Mouse (Mus musculus) thymus, adult 2 months (tissue): ENCODE data around the gene Rph3al. TPM values are rescaled to one million over a fixed set of nuclear protein-coding genes. Genes with fewer than 3 reads are reported as not detected.

Source experiments
- DNase-seq: peaks from one replicate; pipeline ENCODE4 v3.0.0; 2021
- H3K27ac ChIP-seq: fragments of 200-500 bp; 2 replicates; pipeline ENCODE4 v1.5.1; 2012; ENCODE audit warnings: low read length, control low read depth; ENCODE audit not compliant: control insufficient read depth, insufficient read depth
- H3K27me3 ChIP-seq: fragments of 200-500 bp; 2 replicates; pipeline ENCODE4 v1.6.1; 2012; ENCODE audit warnings: mild to moderate bottlenecking, low read length, moderate library complexity, mixed read lengths; ENCODE audit not compliant: control insufficient read depth, insufficient read depth
- H3K36me3 ChIP-seq: fragments of 200-500 bp; 2 replicates; pipeline ENCODE4 v1.6.1; 2012; ENCODE audit warnings: mild to moderate bottlenecking, low read length, moderate library complexity; ENCODE audit not compliant: control insufficient read depth, insufficient read depth
- H3K4me1 ChIP-seq: fragments of 200-500 bp; replicated peaks from 2 replicates; pipeline ENCODE4 v1.6.1; 2012; ENCODE audit warnings: low read length; ENCODE audit not compliant: control insufficient read depth, insufficient read depth
- H3K4me3 ChIP-seq: fragments of 200-500 bp; 2 replicates; pipeline ENCODE4 v1.5.1; 2012; ENCODE audit warnings: mild to moderate bottlenecking, low read length, control low read depth, moderate library complexity; ENCODE audit not compliant: control insufficient read depth, insufficient read depth
- CTCF ChIP-seq: fragments of 200-500 bp; IDR thresholded peaks from 2 replicates; pipeline ENCODE4 v1.5.1; 2012; ENCODE audit warnings: mild to moderate bottlenecking, control low read depth, low read length, moderate library complexity, borderline replicate concordance; ENCODE audit not compliant: control insufficient read depth, poor library complexity, insufficient read depth; ENCODE audit errors: extremely low read depth
- POLR2A ChIP-seq: fragments of 200-500 bp; IDR thresholded peaks from 2 replicates; pipeline ENCODE4 v1.6.1; 2012; ENCODE audit warnings: mild to moderate bottlenecking, low read length, control low read depth, moderate library complexity; ENCODE audit not compliant: control insufficient read depth, poor library complexity, insufficient read depth; ENCODE audit errors: extremely low read depth
- WGBS: fragments of 180-500 bp; shearing (Covaris S2); methylation state at CpG from one replicate; pipeline ENCODE4 v1.1.7; 2018; 5-methylcytosine and 5-hydroxymethylcytosine counted together
- polyA plus RNA-seq: library from polyadenylated mRNA; depleted of rRNA; stranded (reverse); fragments of >200 nt; gene quantifications from 2 replicates; pipeline ENCODE4 v1.2.3, GENCODE M21; 2012

Gene Rph3al
- polyA plus RNA-seq, 1 experiment = 7.6 TPM

DNA sequence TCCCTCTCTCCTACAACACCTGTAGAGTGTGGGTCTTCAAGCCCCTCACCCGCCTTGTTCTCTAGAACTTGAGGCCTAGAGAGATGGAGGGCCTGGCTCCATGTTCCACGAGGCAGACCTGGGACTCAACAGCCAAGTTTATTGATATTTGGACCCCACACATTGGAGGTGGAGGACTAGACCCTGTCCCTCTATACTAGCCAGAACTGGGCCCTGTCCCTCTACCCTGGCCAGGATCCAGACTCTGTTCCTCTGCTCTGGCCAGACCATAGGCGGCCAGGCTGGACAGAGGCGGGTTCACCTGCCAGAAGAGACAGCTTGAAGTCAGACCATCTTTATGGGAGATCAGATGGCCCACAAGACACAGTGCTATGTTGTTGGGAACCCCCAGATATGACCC is 136.9 kb downstream of the Rph3al start:
- no peaks in the 10 kb centered on the region; the same call in 1 of the 2 replicates for H3K27me3 ChIP-seq

DNA sequence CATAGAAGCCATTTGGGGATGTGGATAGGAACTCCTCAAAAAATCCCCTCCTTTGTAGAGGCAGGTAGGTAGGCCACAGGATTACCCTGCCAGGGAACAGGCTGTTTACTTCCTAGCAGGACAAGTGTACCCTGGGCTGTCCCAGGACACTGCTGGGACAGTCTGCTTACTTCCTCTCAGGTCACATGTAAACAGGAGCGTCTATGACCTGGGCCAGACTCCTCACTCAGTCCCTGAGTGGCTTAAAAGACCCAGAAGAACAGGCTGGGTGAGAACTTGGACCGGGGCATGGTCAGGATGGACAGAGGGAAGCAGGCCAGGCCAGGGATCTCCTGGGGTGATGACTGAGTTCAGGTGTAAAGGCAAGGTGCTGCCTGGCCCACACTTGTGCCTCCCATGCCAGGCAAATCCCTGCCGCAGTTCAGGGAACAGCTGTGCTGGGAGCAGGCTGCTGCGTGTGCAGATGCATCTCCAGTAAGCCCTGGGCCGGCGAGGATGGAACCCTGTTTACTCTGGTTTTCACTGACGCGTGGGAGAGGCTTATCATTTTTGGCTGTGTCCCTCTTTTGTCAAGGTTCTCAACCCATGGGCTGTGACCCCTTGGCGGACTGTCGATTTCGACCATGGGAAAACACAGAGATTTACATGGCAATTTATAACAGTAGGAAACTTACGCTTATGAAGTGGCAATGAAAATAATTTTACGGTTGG is 141.5 kb downstream of the Rph3al start:
- H3K4me1 ChIP-seq = peaks cover 4% of the 10 kb centered on the region
- H3K27ac ChIP-seq = no peak overlapping the region
- no peak for DNase-seq
- H3K27me3 ChIP-seq = peaks cover 21% of the 10 kb centered on the region; the same call in 1 of the 2 replicates
- TF ChIP-seq POLR2A (no peak), CTCF (no peak)
- 91% methylated on average over 13 of the region's 13 CpGs for WGBS
- H3K36me3 ChIP-seq = no peaks in the 10 kb centered on the region
- no peak overlapping the region for H3K4me3 ChIP-seq

More for the DNA sequence above, 136.9 kb downstream of the Rph3al start:
- Histone ChIP-seq H3K4me3 (no peak overlapping the region), H3K27ac (no peak overlapping the region), H3K36me3 (no peaks in the 10 kb centered on the region), H3K4me1 (no peaks in the 10 kb centered on the region)
- 95% methylated on average over 4 of the region's 4 CpGs for WGBS
- no peak for TF ChIP-seq POLR2A
- TF ChIP-seq CTCF = no peak
- no peak for DNase-seq

DNA sequence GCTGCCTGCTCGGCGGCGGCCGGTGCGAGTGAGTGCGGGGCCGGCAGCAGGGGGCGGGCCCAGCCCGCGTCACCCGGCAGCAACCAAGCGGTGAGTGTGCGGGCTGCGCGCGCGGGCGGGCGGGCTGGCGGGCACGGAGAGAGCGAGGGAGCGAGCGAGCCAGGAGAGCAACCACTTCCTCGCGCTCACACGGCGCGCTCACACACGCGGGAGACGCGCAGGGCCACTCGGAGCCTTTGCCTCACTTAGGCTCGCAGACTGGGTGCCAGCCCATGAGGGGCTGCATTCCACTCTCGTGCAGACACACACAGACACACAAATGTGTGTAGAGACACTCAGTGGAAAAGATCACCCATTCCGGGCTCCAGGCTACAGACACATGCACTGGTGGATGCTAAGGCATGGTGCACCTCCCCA is 142.2 kb downstream of the Rph3al start, which contains the start of gene Doc2b:
TSS of gene Doc2b (minus strand) at position 21 of the 417 bp plus-strand sequence.
- no peak within 1 kb of the TSS for H3K27ac ChIP-seq
- WGBS = 11% methylated on average over 37 of the region's 37 CpGs
- H3K36me3 ChIP-seq = no peaks in the 10 kb centered on the region
- peaks cover 4% of the 10 kb centered on the region for H3K4me1 ChIP-seq
- peaks cover 21% of the 10 kb centered on the region; the same call in 1 of the 2 replicates for H3K27me3 ChIP-seq
- no peak for TF ChIP-seq POLR2A
- no peak for TF ChIP-seq CTCF
- no peak within 1 kb of the TSS for H3K4me3 ChIP-seq
- DNase-seq = no peak

DNA sequence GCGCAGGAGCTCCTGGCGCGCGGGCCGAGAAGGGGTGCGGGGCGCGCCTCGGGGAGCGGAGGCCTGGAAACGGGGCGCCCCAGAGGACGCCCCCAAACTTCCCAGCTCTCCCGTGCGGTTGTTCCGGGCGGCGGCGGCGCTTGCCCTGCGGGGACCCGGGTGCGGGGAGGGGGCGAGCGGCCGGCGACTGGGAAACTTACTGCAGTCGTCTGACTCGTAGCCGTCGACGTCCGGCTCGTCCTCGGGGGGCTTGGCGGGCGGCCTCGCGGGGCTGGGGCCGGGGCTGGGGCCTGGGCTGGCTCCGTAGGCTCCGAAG is 142.9 kb downstream of the Rph3al start:
- Histone ChIP-seq H3K27ac (no peak overlapping the region), H3K36me3 (no peaks in the 10 kb centered on the region), H3K27me3 (peaks cover 21% of the 10 kb centered on the region; the same call in 1 of the 2 replicates), H3K4me3 (no peak overlapping the region), H3K4me1 (peaks cover 4% of the 10 kb centered on the region)
- DNase-seq = no peak
- 7% methylated on average over 41 of the region's 42 CpGs for WGBS
- no peak for TF ChIP-seq POLR2A

DNA sequence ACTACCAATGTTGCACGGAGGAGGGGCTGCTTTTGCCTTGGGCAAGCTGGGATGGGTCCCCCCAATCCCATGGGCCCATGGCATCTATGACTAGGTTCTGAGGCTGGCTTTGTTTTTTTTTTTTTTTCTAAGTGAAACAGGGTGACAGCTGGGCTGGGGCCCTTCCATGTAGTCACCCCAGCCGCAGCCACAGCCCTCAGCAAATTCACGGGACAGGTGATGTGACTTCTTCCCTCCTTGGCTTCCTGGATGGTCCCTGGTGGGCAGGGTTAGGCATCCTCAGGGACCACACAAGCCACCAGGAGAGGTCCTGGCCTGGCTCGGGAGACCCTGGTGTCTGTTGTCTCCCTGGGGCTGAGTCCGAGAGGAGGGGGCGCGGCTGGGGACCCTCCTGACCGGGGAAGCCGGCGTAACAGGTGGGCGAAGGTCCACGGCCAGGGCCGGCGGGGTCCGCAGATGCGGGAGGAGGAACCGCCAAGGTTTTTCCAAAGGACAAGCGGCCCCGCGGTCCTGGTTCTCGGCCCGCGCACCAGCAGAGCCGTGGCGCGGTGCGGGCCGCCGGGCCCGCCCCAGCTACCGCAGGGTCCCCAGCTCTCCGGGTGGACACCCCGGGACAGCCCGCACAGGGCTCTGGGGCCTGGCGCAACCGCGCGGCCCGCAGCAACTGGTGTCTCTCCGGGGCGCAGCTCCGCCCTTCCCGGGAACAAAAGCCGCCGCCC is 143.5 kb downstream of the Rph3al start:
- Histone ChIP-seq H3K4me3 (no peak overlapping the region), H3K27me3 (peaks cover 21% of the 10 kb centered on the region; the same call in 1 of the 2 replicates), H3K4me1 (peaks cover 4% of the 10 kb centered on the region), H3K36me3 (no peaks in the 10 kb centered on the region), H3K27ac (no peak overlapping the region)
- WGBS = 26% methylated on average over 45 of the region's 45 CpGs
- DNase-seq = no peak
- TF ChIP-seq CTCF = no peak
- TF ChIP-seq POLR2A = no peak

DNA sequence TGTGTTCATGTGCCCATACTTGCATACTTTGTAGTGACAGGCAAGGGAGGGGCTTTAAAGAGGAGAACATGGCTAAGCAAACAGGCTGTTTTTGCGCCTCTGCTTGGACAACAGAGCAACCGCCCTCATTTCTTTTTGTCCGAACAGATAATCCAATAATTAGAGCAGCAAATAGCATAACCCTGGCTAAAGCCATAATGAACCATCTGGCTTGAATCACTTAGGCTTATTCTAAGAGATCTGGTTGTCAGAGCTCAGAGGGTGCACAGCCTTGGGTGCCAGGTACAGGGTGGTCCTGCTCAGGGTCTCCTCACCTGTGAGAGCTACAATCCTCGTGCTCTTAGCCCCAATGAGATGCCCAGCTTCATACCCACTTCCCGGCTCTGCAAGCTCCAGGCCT is 144.9 kb downstream of the Rph3al start:
- DNase-seq = no peak
- no peaks in the 10 kb centered on the region for H3K36me3 ChIP-seq
- no peak for TF ChIP-seq POLR2A
- TF ChIP-seq CTCF = no peak
- H3K27me3 ChIP-seq = peaks cover 21% of the 10 kb centered on the region; the same call in 1 of the 2 replicates
- WGBS = 94% methylated on average over 5 of the region's 5 CpGs
- no peak overlapping the region for H3K27ac ChIP-seq
- H3K4me3 ChIP-seq = no peak overlapping the region
- peaks cover 4% of the 10 kb centered on the region for H3K4me1 ChIP-seq

DNA sequence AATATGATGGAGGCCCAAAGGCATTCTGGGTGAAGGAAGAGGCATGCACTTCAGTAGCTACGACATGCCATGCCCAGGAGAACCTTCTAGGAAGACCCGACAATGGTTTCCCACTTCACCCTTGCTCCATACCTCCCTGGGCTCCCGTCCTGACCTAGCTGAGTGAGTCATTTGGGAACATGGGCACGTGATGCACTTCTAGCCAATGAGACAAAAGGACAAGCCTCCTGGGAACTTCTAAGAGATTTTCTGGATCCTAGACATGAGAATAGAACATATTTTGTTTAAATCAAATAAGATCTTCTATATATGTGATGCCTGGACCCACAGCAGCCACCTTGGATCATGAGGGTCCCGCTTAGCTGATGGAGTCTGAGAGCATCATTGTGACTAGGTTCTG is 145.7 kb downstream of the Rph3al start:
- H3K36me3 ChIP-seq = no peaks in the 10 kb centered on the region
- no peak for DNase-seq
- TF ChIP-seq CTCF (no peak), POLR2A (no peak)
- no peak overlapping the region for H3K4me3 ChIP-seq
- peaks cover 21% of the 10 kb centered on the region; the same call in 1 of the 2 replicates for H3K27me3 ChIP-seq
- H3K27ac ChIP-seq = no peak overlapping the region
- WGBS = 88% methylated on average over 5 of the region's 5 CpGs
- peaks cover 4% of the 10 kb centered on the region for H3K4me1 ChIP-seq
